Mouse (Mus musculus) stomach, embryonic 16.5 days (tissue): ENCODE measurements around the gene Sertad2. TPM values are rescaled to one million over a fixed set of nuclear protein-coding genes. Genes with fewer than 3 reads are reported as not detected.

Experiments used
- ATAC-seq: fragments of 200-750 bp; cut with Nextera tagmentation; 2 replicates; pipeline ENCODE4 v1.8.0; 2017; ENCODE audit warnings: moderate number of reproducible peaks, moderate TSS enrichment; ENCODE audit not compliant: insufficient read depth, low FRiP score
- H3K27ac ChIP-seq: fragments of 300-500 bp; sonication (generic); 2 replicates; pipeline ENCODE4 v1.5.1; 2014; ENCODE audit warnings: low read length
- H3K27me3 ChIP-seq: fragments of 300-500 bp; sonication (generic); 2 replicates; pipeline ENCODE4 v1.6.1; 2014; ENCODE audit warnings: low read length, control low read depth, mixed read lengths; ENCODE audit not compliant: control insufficient read depth, insufficient read depth
- H3K36me3 ChIP-seq: fragments of 300-500 bp; sonication (generic); 2 replicates; pipeline ENCODE4 v1.6.1; 2014; ENCODE audit warnings: low read length; ENCODE audit not compliant: control insufficient read depth, insufficient read depth
- H3K4me1 ChIP-seq: fragments of 300-500 bp; sonication (generic); 2 replicates; pipeline ENCODE4 v1.6.1; 2014; ENCODE audit warnings: low read length, control low read depth, mixed read lengths; ENCODE audit not compliant: control insufficient read depth, insufficient read depth
- H3K4me2 ChIP-seq: fragments of 300-500 bp; sonication (generic); 2 replicates; pipeline ENCODE4 v1.6.1; 2014; ENCODE audit warnings: low read depth, low read length, mixed read lengths
- H3K4me3 ChIP-seq: fragments of 300-500 bp; sonication (generic); replicated peaks from 2 replicates; pipeline ENCODE4 v1.5.1; 2014; ENCODE audit warnings: mild to moderate bottlenecking, low read length
- H3K9ac ChIP-seq: fragments of 300-500 bp; sonication (generic); 2 replicates; pipeline ENCODE4 v1.6.1; 2014; ENCODE audit warnings: low read length
- H3K9me3 ChIP-seq: fragments of 300-500 bp; sonication (generic); replicated peaks from 2 replicates; pipeline ENCODE4 v1.6.1; 2016; ENCODE audit warnings: low read length, control low read depth; ENCODE audit not compliant: control insufficient read depth
- WGBS: fragments of 180-500 bp; shearing (Covaris S2); extraction: QIAGEN DNeasy Blood & Tissue Kit; methylation state at CpG from one replicate; pipeline ENCODE4 v1.1.7; 2014; 5-methylcytosine and 5-hydroxymethylcytosine counted together
- polyA plus RNA-seq: library from polyadenylated mRNA; unstranded; fragments of >200 nt; fragmentation: Nextera tagmentation; extraction: Ambion mirVana; gene quantifications from 2 replicates; pipeline ENCODE4 v1.2.1, GENCODE M21; 2015

The Sertad2 gene
- polyA plus RNA-seq, 1 experiment from 2014 or later, result 24.0 TPM

DNA sequence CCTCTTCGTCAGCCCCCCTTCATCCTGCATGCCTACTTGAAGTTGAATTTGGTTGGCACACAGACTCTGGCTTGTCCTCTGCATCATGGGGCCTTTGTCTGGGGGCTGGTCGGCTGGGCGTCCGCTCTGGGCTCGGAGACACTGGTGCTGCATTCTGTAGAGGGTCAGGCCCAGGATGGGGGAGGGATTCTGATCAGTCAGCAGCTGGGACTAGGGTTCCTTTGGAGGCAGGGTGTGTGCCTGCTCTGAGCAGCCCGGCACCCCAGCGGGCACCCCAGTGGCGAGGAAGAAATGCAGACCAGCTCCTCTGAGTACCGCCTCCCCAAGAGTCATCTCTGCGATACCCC, 113.6 kb downstream of the Sertad2 start:
- Histone ChIP-seq H3K4me3 (peak overlapping the region; percentile 20; the same call in 1 of the 2 replicates), H3K27me3 (no peaks in the 10 kb centered on the region), H3K4me2 (peak overlapping the region; percentile 44), H3K9me3 (no peaks in the 10 kb centered on the region), H3K27ac (peak overlapping the region; percentile 82), H3K9ac (peak overlapping the region; percentile 62), H3K4me1 (peaks cover 24% of the 10 kb centered on the region), H3K36me3 (no peaks in the 10 kb centered on the region)
- WGBS, result 35% methylated on average over 10 of the region's 10 CpGs
- 0 out of 2 replicates have a peak, but pooled peaks have one; percentile 11 for ATAC-seq

DNA sequence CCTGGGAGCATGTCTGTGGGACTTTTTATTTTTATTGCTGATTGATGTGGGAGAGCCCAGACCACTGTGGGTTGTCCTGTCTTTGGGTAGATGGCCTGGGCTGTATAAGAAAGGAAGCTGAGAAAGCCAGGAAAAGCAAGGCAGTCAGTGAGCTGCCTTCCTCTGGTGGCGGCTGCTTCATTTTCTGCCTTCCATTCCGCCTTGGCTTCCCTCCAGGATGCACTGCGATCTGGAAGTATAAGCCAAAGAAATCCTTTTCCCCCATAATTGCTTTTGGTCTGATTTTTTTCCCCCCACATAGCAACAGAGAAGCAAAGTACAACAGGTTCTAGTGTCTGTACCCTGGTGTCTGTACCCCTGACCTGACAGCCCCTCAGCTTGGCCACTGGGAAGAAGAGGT, 116.0 kb downstream of the Sertad2 start:
- Histone ChIP-seq H3K4me1 (peaks cover 24% of the 10 kb centered on the region), H3K27me3 (no peaks in the 10 kb centered on the region), H3K4me2 (no peak overlapping the region), H3K36me3 (no peaks in the 10 kb centered on the region), H3K9me3 (no peaks in the 10 kb centered on the region), H3K9ac (no peak overlapping the region), H3K4me3 (no peak overlapping the region), H3K27ac (peak overlapping the region; percentile 25; the same call in 1 of the 2 replicates)
- WGBS, result 47% methylated on average over 3 of the region's 3 CpGs
- no peak for ATAC-seq

- no peaks in the 10 kb centered on the region for H3K27me3 ChIP-seq
- WGBS, result 64% methylated on average over 14 of the region's 14 CpGs
- H3K4me3 ChIP-seq, result no peak overlapping the region
- no peak overlapping the region for H3K9ac ChIP-seq
- no peak overlapping the region for H3K4me2 ChIP-seq
- ATAC-seq, result no peak
- no peaks in the 10 kb centered on the region for H3K9me3 ChIP-seq
- H3K36me3 ChIP-seq, result no peaks in the 10 kb centered on the region
- peaks cover 21% of the 10 kb centered on the region for H3K4me1 ChIP-seq
- no peak overlapping the region for H3K27ac ChIP-seq
Observed at GRCm38 (mm10) chr11:20660111-20661097, 117.4 kb downstream of the Sertad2 start.

GRCm38 (mm10) chr11:20661652-20662051, 118.6 kb downstream of the Sertad2 start:
- no peaks in the 10 kb centered on the region for H3K27me3 ChIP-seq
- no peak for ATAC-seq
- no peak overlapping the region for H3K9ac ChIP-seq
- H3K4me1 ChIP-seq, result peaks cover 8% of the 10 kb centered on the region
- H3K4me2 ChIP-seq, result no peak overlapping the region
- no peaks in the 10 kb centered on the region for H3K9me3 ChIP-seq
- no peak overlapping the region for H3K27ac ChIP-seq
- H3K4me3 ChIP-seq, result no peak overlapping the region
- 35% methylated on average over 4 of the region's 4 CpGs for WGBS
- H3K36me3 ChIP-seq, result no peaks in the 10 kb centered on the region

GRCm38 (mm10) chr11:20662811-20663210, 119.8 kb downstream of the Sertad2 start:
- Histone ChIP-seq H3K27me3 (no peaks in the 10 kb centered on the region), H3K9ac (no peak overlapping the region), H3K4me1 (peaks cover 3% of the 10 kb centered on the region; the same call in 1 of the 2 replicates), H3K36me3 (no peaks in the 10 kb centered on the region), H3K9me3 (no peaks in the 10 kb centered on the region), H3K27ac (no peak overlapping the region), H3K4me2 (no peak overlapping the region), H3K4me3 (no peak overlapping the region)
- no peak for ATAC-seq
- WGBS, result 56% methylated on average over 7 of the region's 7 CpGs

DNA sequence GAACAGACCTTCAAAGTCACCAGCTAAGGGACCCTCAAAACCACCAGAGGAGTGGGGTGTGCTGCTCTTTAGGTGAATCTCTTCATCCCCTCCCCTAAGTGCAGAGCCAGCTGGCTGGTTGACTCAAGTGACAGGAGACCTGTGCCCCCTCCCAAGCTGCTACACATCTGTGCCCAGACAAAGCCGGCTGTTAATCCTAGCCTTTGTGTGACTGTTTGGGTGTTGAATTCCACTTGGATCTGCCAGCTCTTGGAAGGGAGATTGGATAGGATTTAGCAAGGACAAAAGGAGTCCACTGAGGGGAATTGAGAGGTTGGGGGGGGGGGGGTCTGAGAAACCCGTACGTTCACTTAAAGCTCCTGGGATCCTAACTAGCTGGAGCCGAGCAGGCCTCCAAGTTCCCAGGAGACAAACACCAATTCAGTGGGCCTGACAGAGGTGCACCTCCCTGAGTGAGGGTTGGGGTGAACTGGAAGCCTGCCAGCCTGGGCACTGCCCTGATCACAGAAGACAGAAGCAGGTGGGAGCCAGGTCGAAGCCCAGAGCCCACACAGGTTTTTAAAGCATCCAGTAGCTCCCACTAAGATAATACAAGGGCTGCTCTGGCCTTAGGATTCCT, 120.6 kb downstream of the Sertad2 start:
- no peak overlapping the region for H3K27ac ChIP-seq
- H3K9me3 ChIP-seq, result no peaks in the 10 kb centered on the region
- no peak for ATAC-seq
- H3K36me3 ChIP-seq, result no peaks in the 10 kb centered on the region
- peaks cover 3% of the 10 kb centered on the region; the same call in 1 of the 2 replicates for H3K4me1 ChIP-seq
- H3K9ac ChIP-seq, result no peak overlapping the region
- WGBS, result 43% methylated on average over 5 of the region's 5 CpGs
- no peak overlapping the region for H3K4me2 ChIP-seq
- no peaks in the 10 kb centered on the region for H3K27me3 ChIP-seq
- no peak overlapping the region for H3K4me3 ChIP-seq

DNA sequence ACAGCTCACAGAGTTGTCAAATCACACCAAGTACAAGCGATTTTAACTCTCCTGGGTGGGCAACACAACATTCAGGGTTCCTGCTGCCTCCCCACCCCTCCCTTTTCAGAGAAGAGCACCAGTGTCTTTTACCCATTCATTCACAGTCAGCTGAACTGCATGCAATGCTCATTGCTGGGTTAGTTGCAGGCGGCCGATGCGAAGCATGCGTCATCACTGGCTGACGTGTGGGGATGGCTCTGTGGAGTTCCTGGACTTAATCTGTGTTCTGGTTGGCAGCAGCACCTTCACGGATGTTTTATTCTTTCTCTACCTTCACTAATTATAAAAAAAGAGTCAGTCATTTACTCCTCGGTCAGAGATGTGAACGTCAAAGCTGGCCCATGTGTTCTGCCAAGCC, 121.8 kb downstream of the Sertad2 start:
- WGBS, result 71% methylated on average over 9 of the region's 9 CpGs
- Histone ChIP-seq H3K4me2 (no peak overlapping the region), H3K9me3 (no peaks in the 10 kb centered on the region), H3K36me3 (no peaks in the 10 kb centered on the region), H3K9ac (no peak overlapping the region), H3K4me1 (no peaks in the 10 kb centered on the region; the same call in 1 of the 2 replicates), H3K27me3 (no peaks in the 10 kb centered on the region), H3K27ac (no peak overlapping the region), H3K4me3 (no peak overlapping the region)
- no peak for ATAC-seq

DNA sequence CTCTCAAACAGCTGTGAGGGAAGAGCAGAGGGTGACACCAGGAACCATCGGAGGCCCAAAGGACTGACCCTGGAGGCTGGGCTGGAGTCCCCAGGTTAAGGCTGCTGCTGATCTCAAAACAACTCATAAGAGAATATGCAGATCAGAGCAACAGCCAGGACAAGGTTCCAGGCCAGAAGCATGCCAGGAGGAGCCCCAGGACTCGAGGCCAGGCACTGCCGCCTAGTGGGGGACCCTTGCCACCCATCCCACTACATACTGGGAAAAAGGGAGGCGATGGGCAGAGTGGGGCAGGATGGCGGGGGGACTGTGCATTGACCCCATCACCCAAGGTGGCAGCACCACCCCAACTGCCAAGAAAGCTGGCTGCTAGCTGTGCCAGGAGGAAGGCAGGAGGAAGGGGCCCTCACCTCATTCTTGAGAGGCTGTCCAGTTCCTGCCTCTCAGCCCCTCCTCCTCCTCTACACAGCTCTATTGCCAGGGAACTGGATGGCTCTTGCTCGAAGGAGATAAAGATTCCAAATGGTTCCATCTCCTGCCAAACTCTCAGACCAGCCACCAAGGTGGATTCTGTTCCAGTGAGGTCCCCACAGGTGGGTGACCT, 128.8 kb downstream of the Sertad2 start:
- Histone ChIP-seq H3K4me1 (no peaks in the 10 kb centered on the region; the same call in 1 of the 2 replicates), H3K4me2 (no peak overlapping the region), H3K4me3 (no peak overlapping the region), H3K9me3 (no peaks in the 10 kb centered on the region), H3K27me3 (no peaks in the 10 kb centered on the region), H3K27ac (no peak overlapping the region), H3K36me3 (no peaks in the 10 kb centered on the region), H3K9ac (no peak overlapping the region)
- WGBS, result 57% methylated on average over 6 of the region's 6 CpGs
- no peak for ATAC-seq

- Histone ChIP-seq H3K4me2 (no peak overlapping the region), H3K9me3 (no peaks in the 10 kb centered on the region), H3K27ac (no peak overlapping the region), H3K9ac (no peak overlapping the region), H3K4me1 (no peaks in the 10 kb centered on the region; the same call in 1 of the 2 replicates), H3K27me3 (no peaks in the 10 kb centered on the region), H3K4me3 (no peak overlapping the region), H3K36me3 (no peaks in the 10 kb centered on the region)
- WGBS, result 69% methylated on average over 6 of the region's 6 CpGs
- no peak for ATAC-seq
Observed at GRCm38 (mm10) chr11:20672513-20672912, 129.5 kb downstream of the Sertad2 start.
